Mouse (Mus musculus): ENCODE results near the gene Tmem143.

GRCm38 (mm10) chr7:45848447-45849027 lies 48.2 kb upstream of the Tmem143 start:
- no peak for TF ChIP-seq POLR2A (IDR thresholded peaks at IDR 0.05; ENCODE audit: low read depth, low read length)
- TF ChIP-seq CTCF (IDR thresholded peaks at IDR 0.05; ENCODE audit: extremely low read depth, insufficient read depth, insufficient read length, insufficient replicate concordance), result no peak

Measured in spleen, adult 2 months (tissue).